Mouse (Mus musculus) lung, postnatal 0 days (tissue): Measurements from ENCODE around the gene Gdap2.

Source experiments
- CTCF ChIP-seq: IDR thresholded peaks from 2 replicates; pipeline ENCODE4 v1.5.1; 2016; ENCODE audit warnings: antibody characterized with exemption, mild to moderate bottlenecking
- EP300 ChIP-seq: IDR thresholded peaks from 2 replicates; pipeline ENCODE4 v1.6.1; 2016; ENCODE audit warnings: antibody characterized with exemption, mild to moderate bottlenecking, control low read depth

GRCm38 (mm10) chr3:100162315-100163105 is at the start of gene Gdap2, which contains the start of gene Wdr3:
- no peak; the same call in 1 of the 2 replicates for TF ChIP-seq CTCF
- no peak for TF ChIP-seq EP300
